Mouse (Mus musculus) ovary, postnatal 10 days (tissue): ENCODE results near the gene Asic5.

Experiments
- DNase-seq: peaks from one replicate; pipeline ENCODE4 v3.0.0; 2022; ENCODE audit warnings: low spot score

Gene Asic5

GRCm38 (mm10) chr3:82014148-82014703, 32.1 kb downstream of the Asic5 start:
- no peak for DNase-seq

- no peak for DNase-seq
Observed at GRCm38 (mm10) chr3:82022421-82022920, 40.4 kb downstream of the Asic5 start.

- DNase-seq = no peak
Observed at GRCm38 (mm10) chr3:82023065-82023464, 41.0 kb downstream of the Asic5 start.

GRCm38 (mm10) chr3:82027286-82027685, 45.2 kb downstream of the Asic5 start:
- DNase-seq = no peak

- no peak for DNase-seq
Observed at GRCm38 (mm10) chr3:82029229-82029628, 47.1 kb downstream of the Asic5 start.

- no peak for DNase-seq
Observed at GRCm38 (mm10) chr3:82030008-82030748, 48.1 kb downstream of the Asic5 start.

GRCm38 (mm10) chr3:82036262-82037044, 54.4 kb downstream of the Asic5 start:
- no peak for DNase-seq

- no peak for DNase-seq
Observed at GRCm38 (mm10) chr3:82043676-82044075, 61.6 kb downstream of the Asic5 start.

- DNase-seq = no peak
Observed at GRCm38 (mm10) chr3:82044902-82045301, 62.8 kb downstream of the Asic5 start.

GRCm38 (mm10) chr3:82046087-82046486, 64.0 kb downstream of the Asic5 start:
- no peak for DNase-seq

GRCm38 (mm10) chr3:82047100-82047753, 65.1 kb downstream of the Asic5 start:
- no peak for DNase-seq

GRCm38 (mm10) chr3:82048078-82048477, 66.0 kb downstream of the Asic5 start:
- DNase-seq = no peak

- DNase-seq = no peak
Observed at GRCm38 (mm10) chr3:82048681-82049080, 66.6 kb downstream of the Asic5 start.

- no peak for DNase-seq
Observed at GRCm38 (mm10) chr3:82051468-82051867, 69.4 kb downstream of the Asic5 start.

- no peak for DNase-seq
Observed at GRCm38 (mm10) chr3:82052029-82052428, 69.9 kb downstream of the Asic5 start.

GRCm38 (mm10) chr3:82054283-82054974, 72.3 kb downstream of the Asic5 start:
- no peak for DNase-seq

GRCm38 (mm10) chr3:82057201-82057600, 75.1 kb downstream of the Asic5 start:
- no peak for DNase-seq

- no peak for DNase-seq
Observed at GRCm38 (mm10) chr3:82061402-82062180, 79.5 kb downstream of the Asic5 start.

GRCm38 (mm10) chr3:82067830-82068229, 85.7 kb downstream of the Asic5 start:
- DNase-seq = no peak
